Mouse (Mus musculus): ENCODE results near the gene Vps33a.

- TF ChIP-seq CTCF (IDR thresholded peaks at IDR 0.05; ENCODE audit: extremely low read depth, insufficient read length, insufficient replicate concordance, low read depth, low read length) (no peak), POLR2A (IDR thresholded peaks at IDR 0.05; ENCODE audit: low read depth, low read length) (no peak)
Measured at GRCm38 (mm10) chr5:123614246-123614645, 41.4 kb upstream of the Vps33a start.

All from small intestine, adult 2 months (tissue).